Mouse (Mus musculus) T-helper 1 cell (primary cell): ENCODE measurements at regions not wholly inside any gene's neighbourhood (a gene's known extent, or its start where the extent isn't known, plus 50 kb on each side); places are given as distances from the start of the nearest gene placed in this dataset.

Experiments used
- in situ Hi-C: fragments of 300-600 bp; cut with MboI, MseI; formaldehyde crosslinking; loops from one replicate; pipeline ENCODE4 v1.15.1; 2025; ENCODE audit warnings: high pct_unique_total_duplicates

- in situ Hi-C loops = no loop called here
These were observed 576.4 kb upstream of the Arid1b start for GRCm38 (mm10) chr17:4417686-4418085.

GRCm38 (mm10) chr17:4424451-4425168, 569.5 kb upstream of the Arid1b start:
- in situ Hi-C loops = no loop called here

GRCm38 (mm10) chr17:4425342-4425741, 568.8 kb upstream of the Arid1b start:
- in situ Hi-C loops = no loop called here

- in situ Hi-C loops = no loop called here
These were observed 565.1 kb upstream of the Arid1b start for GRCm38 (mm10) chr17:4429036-4429435.

- in situ Hi-C loops = no loop called here
These were observed 548.5 kb upstream of the Arid1b start for GRCm38 (mm10) chr17:4445606-4446005.

- in situ Hi-C loops = no loop called here
These were observed 536.6 kb upstream of the Arid1b start for GRCm38 (mm10) chr17:4457491-4457890.

- in situ Hi-C loops = no loop called here
These were observed 532.6 kb upstream of the Arid1b start for GRCm38 (mm10) chr17:4461541-4461940.

GRCm38 (mm10) chr17:4464286-4464880, 529.7 kb upstream of the Arid1b start:
- in situ Hi-C loops = no loop called here

GRCm38 (mm10) chr17:4465741-4466140, 528.4 kb upstream of the Arid1b start:
- in situ Hi-C loops = no loop called here

- in situ Hi-C loops = no loop called here
These were observed 521.7 kb upstream of the Arid1b start for GRCm38 (mm10) chr17:4472412-4472811.

GRCm38 (mm10) chr17:4474350-4474749, 519.8 kb upstream of the Arid1b start:
- in situ Hi-C loops = no loop called here

GRCm38 (mm10) chr17:4475665-4476064, 518.5 kb upstream of the Arid1b start:
- in situ Hi-C loops = loop anchor here (25.0 kb wide), 1 partner anchor 1237 kb away; no protein-coding TSS in a partner anchor

- in situ Hi-C loops = loop anchor here (25.0 kb wide), 1 partner anchor 1218 kb away; no protein-coding TSS in a partner anchor
These were observed 499.7 kb upstream of the Arid1b start for GRCm38 (mm10) chr17:4494392-4494791.

- in situ Hi-C loops = no loop called here
These were observed 493.6 kb upstream of the Arid1b start for GRCm38 (mm10) chr17:4500504-4500903.

- in situ Hi-C loops = no loop called here
These were observed 493.1 kb upstream of the Arid1b start for GRCm38 (mm10) chr17:4501029-4501428.

- in situ Hi-C loops = no loop called here
These were observed 489.2 kb upstream of the Arid1b start for GRCm38 (mm10) chr17:4504951-4505350.

- in situ Hi-C loops = no loop called here
These were observed 484.6 kb upstream of the Arid1b start for GRCm38 (mm10) chr17:4509506-4509905.

GRCm38 (mm10) chr17:4516141-4516540, 478.0 kb upstream of the Arid1b start:
- in situ Hi-C loops = no loop called here

GRCm38 (mm10) chr17:4516846-4517245, 477.3 kb upstream of the Arid1b start:
- in situ Hi-C loops = no loop called here

- in situ Hi-C loops = no loop called here
These were observed 473.1 kb upstream of the Arid1b start for GRCm38 (mm10) chr17:4521031-4521430.

- in situ Hi-C loops = no loop called here
These were observed 467.7 kb upstream of the Arid1b start for GRCm38 (mm10) chr17:4526466-4526865.

GRCm38 (mm10) chr17:4532126-4532525, 462.0 kb upstream of the Arid1b start:
- in situ Hi-C loops = no loop called here

GRCm38 (mm10) chr17:4540435-4540834, 453.7 kb upstream of the Arid1b start:
- in situ Hi-C loops = no loop called here
